Mouse (Mus musculus): ENCODE data around the gene Hsd17b3.
A peak's percentile ranks its signal among the peaks of the same experiment; 100 is the strongest.
"Not testable (repeated sequence)": the region's sequence is repeated elsewhere in the genome, so short reads cannot be mapped to it uniquely, and the experiment has no call there.

The Hsd17b3 gene

DNA sequence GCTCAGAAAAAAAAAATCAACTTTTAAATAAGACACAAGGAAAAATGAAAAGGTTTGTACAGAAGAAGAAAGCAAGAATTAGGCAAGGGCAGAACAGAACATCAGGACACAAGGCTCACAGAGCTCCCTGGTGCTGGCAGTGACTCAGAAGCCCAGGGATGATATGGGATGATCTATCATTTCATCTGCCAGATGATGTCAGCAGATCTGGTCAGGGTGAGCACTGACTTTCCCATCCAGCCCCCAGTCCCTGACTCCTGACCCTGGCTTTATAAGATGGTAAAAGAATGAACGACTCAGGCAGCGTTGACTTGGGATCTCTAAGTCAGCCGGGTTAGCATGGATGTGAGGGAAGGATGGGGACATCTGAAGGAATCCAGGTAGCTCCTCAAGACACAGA lies 5.7 kb downstream of the Hsd17b3 start:
- DNase-seq (ENCODE audit: low read depth in 2 of 2, low spot score in 2 of 2) = no peak

DNA sequence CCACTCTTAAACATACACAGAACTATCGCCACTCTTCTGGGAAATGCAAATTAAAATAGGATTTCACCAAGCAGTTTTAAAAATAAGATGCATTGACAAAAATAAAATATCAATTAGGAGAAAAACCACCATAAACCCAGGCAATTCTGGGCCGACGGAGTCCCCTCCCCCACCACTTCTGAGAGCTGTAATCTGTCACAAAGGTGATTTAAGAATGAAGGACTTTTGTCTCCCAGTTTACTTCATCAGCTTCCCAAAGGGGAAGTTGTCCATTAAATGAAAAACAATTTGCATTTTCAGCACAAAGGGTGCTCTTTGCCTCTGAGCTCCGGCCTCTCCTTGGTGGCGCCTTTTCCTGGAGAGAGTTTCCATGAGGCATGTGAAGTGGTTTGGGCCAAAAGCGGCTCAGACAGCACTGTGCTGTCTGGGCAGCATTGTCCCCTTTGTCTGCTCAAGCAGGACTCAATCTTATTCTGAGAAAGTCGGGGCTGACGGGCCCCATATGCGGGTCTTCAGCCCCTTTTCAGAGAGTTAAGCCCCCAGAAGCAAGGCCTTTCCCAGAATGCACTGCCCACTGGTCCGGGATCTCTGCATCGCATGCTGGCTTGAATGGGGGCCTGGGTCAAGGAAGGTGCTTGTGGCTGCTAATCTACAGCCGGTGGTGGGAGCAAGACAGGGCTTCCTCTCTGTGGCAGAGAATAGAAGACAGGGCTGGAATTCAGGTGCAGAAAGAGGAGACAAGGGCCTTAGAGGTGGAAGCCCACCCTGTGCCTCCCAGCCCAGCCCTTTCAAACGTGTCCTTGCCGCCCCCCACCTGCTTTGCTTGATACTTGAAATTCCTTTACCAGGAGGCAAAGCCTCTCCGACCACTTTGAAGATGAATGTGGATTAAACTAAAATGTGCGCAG lies 7.8 kb downstream of the Hsd17b3 start:
- DNase-seq (ENCODE audit: low read depth in 2 of 2, low spot score in 2 of 2) = no peak

DNA sequence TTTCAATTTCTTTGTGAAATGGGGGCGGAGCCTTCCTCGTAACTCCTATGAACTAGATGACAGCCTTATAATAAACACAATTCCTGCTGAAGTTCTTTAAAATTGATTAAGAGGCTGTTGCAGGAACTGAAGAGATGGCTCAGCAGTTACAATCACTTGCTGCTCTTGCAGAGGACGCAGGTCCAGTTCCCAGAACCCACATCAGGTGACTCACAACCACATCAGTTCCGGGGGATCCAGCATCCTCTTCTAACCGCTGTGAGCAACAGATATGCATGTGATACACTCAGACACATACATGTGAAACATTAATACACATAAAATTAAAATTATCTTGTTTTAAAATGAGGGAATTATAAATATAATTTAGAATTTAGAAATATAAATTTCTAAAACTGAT lies 11.4 kb downstream of the Hsd17b3 start:
- DNase-seq (ENCODE audit: low read depth in 2 of 2, low spot score in 2 of 2) = no peak

DNA sequence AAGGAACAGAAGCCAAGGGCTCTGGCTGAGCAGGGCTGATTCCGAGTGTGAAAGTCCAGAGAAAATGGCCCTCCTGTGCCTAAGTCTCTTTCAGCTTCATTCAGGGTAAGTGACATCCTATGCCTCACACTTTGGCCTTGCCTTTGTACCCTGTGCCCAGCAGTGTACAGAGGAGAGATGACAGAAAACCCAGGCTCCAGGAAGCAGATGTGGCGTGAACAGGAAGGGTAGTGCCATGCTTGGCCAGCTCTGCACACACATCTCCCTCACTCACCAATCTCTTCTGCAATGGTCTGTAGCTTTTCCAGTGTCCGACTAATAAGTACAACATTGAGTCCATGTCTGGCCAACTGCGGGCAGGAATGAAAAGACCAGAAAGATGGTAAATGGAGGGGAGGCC lies 13.0 kb downstream of the Hsd17b3 start:
- no peak for DNase-seq (ENCODE audit: low read depth in 2 of 2, low spot score in 2 of 2)

DNA sequence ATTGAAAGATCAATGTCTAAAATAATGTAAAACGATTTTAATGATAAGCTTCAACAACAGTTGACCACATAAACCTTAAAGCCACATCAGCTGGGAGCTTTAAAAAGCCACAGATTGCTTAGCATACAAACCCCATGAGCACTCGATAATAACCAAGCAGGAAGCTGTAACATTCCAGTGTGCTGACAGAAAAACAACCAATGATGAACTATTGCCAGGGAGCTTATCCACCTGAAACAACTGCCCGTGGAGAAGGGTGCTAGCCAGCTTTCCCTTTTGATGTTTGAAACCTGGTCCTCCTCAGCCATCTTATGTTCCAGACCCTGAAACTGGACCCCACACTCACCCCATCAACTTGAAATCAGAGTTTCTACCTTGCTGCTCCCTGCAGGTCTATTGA lies 22.4 kb downstream of the Hsd17b3 start:
- DNase-seq (ENCODE audit: low read depth in 2 of 2, low spot score in 2 of 2) = no peak

DNA sequence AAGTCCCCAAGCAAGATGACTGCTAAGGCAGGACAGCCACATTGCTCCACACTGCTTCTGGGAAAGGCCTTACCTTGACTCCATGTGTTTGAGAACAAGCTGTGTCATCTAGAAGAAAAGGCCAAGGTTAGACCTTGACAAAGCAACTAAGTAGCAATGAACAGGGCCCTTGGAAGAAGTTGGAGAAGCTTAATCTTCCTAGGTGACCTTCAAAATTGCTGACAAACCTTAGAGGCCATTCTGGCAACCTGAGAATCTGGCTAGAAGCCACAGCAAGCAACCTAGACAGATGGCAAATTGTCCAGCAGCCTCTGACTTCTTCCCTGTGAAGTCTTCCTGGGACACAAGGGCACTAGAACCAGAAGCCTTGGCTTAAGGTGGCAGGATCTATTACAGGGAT lies 24.8 kb downstream of the Hsd17b3 start:
- no peak for DNase-seq (ENCODE audit: low read depth in 2 of 2, low spot score in 2 of 2)

DNA sequence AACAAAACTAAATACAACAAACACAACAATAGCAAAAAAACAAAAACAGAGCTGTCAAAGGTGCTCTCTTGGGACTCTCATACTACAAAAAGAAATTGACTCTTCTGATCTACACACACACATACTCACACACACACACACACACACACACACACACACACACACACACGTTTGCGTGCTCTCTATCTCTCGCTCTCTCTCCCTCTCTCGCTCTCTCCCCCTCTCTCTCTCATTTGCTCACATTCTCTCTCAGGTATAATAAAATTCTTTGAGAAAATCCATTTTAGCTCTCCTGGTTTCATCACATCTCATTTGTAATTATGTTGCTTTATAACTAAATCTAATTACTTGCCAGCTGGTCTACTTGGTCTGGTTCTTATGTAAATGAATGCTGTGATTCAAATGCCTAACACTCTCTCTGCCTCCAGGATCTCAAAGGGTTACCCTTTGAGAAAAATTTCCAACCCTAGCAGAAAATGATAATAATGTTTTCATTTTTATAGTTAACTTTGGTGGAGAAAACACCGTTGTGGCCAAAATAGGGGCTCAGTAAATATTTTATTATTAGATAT lies 28.0 kb downstream of the Hsd17b3 start:
- no peak for DNase-seq (ENCODE audit: low read depth in 2 of 2, low spot score in 2 of 2)

DNA sequence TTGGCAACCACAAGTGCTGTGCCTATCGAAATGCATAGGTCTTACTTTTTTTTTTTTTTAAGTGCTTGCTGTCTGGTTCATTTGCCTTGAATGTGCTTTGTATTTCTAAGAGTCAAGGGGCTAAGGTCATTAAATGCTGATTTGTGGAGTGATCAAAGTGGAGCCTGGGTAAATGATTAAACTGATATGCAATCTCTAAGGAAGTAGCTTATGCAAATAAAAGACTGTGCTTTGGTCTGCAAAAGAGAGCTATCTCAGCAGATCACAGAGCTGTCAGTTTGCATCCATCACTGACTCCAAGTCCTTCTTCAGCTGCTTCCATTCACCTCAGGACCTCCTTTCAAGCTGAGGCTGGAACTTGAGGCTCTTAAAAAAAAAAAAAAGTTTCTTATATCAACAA lies 35.1 kb downstream of the Hsd17b3 start:
- DNase-seq (ENCODE audit: low read depth in 2 of 2, low spot score in 2 of 2) = no peak

DNA sequence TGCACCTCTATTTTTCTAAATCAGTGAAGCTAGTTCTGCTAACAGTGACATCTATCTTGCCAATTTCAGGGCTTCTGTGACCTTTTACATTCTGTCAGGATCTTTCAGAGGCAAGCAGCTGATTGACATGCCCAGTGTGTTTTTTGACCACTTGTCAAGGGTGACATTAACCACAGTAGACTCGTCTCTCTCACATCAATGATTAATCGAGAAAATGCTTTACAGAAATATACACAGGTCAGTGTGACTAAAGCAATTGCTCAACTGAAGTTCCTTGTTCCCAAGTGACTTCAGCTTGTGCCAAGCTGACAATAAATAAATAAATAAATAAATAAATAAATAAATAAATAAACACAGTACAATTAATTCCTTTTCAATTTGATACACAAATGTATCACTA lies 36.7 kb downstream of the Hsd17b3 start:
- not testable (repeated sequence) for DNase-seq (ENCODE audit: low read depth in 2 of 2, low spot score in 2 of 2)

DNA sequence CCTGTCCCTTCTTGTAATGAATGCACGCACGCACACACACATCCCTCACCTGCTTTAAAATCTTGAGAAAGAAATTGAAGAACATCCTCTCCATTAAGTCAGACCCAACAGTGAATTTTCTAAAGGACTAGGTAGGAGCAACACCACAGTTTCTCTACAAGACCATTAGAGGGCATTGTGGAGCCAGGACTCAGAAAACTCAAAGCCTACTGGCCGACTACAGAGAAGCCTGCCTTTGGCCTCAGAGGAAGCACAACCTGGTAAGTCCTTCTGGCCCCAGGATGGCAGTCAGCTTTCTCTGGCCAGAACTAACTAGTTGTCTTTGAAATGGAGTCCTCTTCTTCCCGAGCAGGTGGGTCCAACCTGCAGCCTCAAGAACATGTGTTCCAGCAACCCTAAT lies 38.1 kb downstream of the Hsd17b3 start:
- no peak for DNase-seq (ENCODE audit: low read depth in 2 of 2, low spot score in 2 of 2)

DNA sequence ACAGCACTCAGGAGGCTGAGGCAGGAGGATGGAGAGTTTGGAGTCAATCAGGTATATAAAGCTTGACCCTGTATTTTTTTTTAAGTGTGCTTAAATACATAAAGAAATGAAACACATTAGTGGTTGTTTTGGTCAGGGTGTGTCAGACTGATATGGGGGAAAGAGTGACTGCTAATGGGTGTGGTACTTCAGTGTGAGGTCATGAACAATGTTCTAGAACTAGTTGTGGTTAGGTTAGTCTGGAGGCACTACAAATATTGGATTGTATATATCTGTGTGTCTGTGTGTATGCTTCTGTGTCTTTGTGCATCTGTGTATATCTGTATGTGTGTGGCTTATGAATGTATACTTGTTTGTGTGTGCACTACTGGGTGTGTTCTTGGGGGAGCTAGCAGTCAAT lies 39.5 kb downstream of the Hsd17b3 start:
- no peak for DNase-seq (ENCODE audit: low read depth in 2 of 2, low spot score in 2 of 2)

DNA sequence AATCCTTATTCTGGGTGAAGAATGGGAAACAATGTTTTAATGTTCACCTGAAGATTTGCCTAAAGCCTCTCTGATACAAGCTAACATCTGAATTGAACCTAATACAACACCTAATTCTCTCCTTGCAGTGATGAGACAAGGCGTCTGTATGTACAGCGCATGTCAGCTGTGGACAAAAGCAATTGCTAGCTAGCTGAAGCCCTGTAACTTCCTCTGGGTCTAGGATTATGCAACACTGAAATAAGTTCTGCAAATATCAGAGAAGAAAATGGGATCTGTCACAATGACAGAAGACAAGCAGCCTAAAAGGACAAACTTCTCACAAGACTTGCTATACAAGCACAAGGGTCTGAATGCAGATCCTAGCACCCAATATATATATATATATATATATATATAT lies 40.6 kb downstream of the Hsd17b3 start:
- no peak for DNase-seq (ENCODE audit: low read depth in 2 of 2, low spot score in 2 of 2)

DNA sequence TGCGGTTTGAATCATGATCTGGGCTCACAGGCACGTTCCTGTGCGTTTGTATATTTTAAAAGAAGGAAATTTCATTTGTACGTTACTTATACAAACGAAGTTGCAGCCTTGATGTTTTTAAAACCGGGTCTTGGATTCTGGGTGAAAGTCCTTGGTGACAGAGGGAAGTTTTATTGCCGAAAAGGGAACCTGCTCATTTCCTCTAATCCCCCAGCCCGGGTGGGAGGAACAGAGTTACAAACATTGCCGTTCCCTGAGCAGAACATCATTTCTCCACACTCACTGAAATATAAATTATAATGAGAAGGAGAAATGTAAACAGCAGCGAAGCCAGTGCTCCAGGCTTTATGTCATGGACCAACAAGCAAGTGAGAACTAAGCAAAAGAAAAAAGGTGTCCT lies 49.1 kb downstream of the Hsd17b3 start:
- DNase-seq (ENCODE audit: low read depth in 2 of 2, low spot score in 2 of 2) = no peak

DNA sequence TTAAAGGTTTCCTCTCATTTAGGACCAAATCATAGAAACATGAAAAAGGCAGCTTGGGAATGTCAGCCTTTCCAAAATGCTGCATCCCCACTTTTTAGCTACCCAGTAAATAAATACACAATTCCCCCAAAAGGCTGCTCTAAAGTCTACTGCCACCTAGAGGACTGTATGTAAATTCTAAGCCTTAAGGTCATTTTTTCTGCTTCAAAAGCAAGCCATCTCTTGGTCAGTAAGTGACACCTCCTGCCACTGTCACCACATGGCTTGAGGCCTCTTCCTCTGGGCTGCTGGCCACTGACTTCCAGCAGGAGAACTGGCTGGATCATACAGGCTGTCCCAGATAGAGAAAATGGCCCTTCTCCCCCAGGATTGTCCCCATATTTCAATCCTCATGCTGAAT lies 50.9 kb downstream of the Hsd17b3 start:
- DNase-seq (ENCODE audit: low read depth in 2 of 2, low spot score in 2 of 2) = no peak

DNA sequence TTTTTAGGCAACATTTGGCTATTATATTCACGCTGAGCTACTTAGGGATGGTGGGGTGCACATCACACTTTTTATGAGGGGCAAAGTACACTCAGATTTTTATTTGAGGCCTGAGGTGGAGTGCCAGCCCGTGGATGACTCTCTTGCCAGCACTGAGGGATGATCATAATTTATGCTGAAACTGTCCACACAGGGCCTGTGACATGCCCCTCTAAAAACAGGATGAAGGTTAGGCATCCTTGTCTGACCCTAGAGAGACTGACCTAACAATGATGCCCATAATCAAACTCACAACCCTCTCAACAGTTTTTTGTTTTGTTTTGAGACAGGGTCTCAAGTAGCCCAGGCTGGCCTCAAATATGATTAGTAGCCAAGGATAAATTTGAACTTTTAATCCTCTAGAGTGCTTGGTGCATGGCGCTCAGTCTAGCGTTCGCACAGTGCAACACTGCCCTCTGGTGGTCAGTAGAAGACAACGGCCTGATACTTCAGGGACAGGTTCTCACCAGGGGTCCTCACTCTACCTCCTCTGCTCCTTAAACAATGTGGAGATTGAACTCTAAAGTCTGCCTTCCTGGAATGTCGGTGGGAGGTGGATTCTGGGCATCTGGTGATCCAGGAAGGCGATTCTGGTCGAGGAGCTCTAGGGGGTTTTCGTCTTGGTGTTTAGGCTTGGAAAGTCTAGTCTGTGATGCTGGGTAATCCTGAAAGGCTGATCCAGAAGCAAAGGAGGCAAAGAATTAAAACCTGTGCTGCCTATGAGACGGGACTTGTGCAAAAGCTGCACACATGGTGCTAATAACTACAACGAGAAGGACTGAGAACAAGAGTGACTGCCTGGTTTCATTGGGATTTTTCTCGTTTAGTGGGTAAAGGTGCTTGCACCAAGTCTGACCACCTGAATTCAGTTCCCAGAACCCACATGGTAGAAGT lies 52.7 kb downstream of the Hsd17b3 start:
- DNase-seq (ENCODE audit: low read depth in 2 of 2, low spot score in 2 of 2) = peak; percentile 27 to 44

DNA sequence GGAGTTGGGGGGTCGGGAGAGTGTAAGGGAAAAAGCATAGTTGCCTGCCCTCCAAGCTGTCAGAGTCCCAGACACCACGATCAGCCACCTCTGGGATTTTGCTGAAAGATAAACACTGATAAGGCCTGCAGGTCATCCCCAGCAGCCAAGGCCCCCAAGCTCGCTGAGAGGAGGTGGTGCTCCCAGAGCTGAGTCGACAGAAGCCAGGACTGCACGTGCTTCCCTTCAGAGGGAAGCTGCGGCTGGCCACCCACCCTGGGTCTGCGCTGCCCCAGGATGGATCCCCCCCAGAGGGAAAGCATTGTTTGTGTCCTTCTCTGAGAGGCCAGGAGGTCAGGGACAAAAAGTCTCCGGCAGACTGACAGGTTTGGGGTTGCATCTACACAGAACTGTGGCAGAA lies 54.0 kb downstream of the Hsd17b3 start:
- no peak for DNase-seq (ENCODE audit: low read depth in 2 of 2, low spot score in 2 of 2)

DNA sequence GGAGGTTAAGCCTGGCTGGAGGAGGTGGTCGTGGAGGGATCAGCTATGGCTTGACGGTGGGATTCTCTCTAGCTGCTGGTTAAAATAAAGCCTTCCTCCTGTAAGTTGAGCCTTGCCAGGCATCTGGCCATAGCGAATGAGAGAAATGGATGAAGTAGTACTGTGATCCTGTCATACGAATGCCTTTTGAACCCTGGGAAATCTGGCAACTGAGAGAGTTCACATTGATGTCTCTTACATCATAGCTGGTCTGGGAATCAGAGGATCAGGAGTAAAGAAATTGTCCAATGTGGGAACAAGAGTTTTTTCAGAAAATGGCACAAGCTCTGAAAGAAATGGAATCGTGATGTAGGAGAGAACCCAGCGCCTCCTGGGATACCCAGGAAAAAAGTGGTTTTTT lies 55.1 kb downstream of the Hsd17b3 start:
- DNase-seq (ENCODE audit: low read depth in 2 of 2, low spot score in 2 of 2) = no peak

DNA sequence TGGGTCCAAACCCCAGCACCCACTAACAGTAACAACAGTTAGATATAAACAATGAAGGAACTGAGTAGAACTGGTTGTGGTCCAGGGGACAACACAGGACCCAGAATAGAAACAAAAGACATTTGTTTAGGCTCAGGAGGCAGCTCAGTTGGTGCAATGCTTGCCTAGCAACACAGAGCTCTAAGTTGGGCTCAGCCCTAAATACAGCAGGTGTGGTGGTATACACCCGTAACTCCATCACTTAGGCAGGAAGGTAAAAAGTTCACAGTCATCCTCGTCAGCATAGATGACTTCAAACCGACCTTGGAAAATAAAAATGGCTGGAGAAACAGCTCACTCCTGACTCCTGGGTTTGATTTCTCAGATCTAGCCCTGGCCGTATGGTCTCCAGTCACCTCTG lies 55.8 kb downstream of the Hsd17b3 start:
- DNase-seq (ENCODE audit: low read depth in 2 of 2, low spot score in 2 of 2) = no peak

DNA sequence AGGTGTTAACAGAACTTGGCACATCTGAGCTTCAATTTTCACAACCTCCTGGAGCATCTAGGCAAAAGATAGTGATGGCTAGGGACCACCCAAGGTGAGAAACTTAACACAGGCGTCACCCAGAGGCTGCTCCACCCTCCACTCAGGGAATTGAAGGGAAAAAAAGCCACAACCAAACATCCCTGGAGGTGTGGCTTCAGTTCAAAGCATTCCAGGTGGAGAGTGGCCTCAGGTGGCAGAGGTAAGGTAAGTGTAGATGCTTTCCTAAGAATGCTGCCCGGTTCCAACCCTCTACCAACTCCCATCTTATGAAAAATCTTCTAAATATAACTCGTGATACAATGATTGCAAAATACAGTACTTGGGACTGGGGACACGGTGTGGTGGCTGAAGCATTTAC lies 57.8 kb downstream of the Hsd17b3 start:
- no peak for DNase-seq (ENCODE audit: low read depth in 2 of 2, low spot score in 2 of 2)

DNA sequence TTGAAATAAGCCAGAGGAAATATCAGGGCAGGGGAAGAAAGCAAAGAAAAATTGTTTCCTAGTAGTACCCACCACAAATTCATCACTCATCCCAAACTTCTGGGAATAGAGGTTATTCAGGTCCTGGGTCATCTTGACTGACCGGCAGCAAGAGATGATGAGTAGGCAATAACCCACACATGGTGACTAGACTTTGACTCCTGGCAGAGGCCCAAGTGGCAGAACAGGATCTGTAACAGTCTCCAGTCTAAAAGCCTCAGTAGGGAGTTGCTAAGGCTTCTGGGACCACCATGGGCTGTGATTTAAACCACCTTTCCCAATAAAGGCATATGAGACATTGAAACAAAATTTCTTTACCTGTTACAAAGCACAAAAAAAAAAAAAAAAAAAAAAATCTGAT lies 58.2 kb downstream of the Hsd17b3 start:
- DNase-seq (ENCODE audit: low read depth in 2 of 2, low spot score in 2 of 2) = no peak

DNA sequence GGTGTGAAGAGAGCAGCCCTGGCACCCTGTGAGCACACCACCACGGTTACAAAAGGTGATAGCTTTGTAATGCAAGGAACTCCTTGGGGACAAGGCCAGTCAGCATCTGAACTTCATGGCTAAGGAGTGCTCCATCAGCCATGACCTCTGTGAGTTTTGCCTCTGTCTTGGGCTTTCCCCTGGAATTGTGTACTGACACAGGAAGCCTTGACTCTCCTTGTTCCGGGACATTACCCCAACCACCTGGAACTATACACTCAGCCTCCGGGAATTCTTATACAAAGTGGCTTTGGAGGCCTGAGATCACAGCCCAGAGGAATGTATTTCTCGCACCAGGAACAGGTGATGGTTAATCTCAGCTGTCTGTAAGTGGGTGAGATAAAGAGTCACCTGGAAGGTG lies 64.2 kb downstream of the Hsd17b3 start:
- no peak for DNase-seq (ENCODE audit: low read depth in 2 of 2, low spot score in 2 of 2)

All from CD8-positive naive resting alpha-beta T cell, adult 2 months (primary cell).